Mouse (Mus musculus): ENCODE data around the gene Zfp579. TPM values are rescaled to one million over a fixed set of nuclear protein-coding genes. Genes with fewer than 3 reads are reported as not detected.

The Zfp579 gene
- polyA plus RNA-seq (2015; fragmentation: Nextera tagmentation; extraction: Ambion mirVana) = 31.3 and 40.5 TPM in 2 replicates

DNA sequence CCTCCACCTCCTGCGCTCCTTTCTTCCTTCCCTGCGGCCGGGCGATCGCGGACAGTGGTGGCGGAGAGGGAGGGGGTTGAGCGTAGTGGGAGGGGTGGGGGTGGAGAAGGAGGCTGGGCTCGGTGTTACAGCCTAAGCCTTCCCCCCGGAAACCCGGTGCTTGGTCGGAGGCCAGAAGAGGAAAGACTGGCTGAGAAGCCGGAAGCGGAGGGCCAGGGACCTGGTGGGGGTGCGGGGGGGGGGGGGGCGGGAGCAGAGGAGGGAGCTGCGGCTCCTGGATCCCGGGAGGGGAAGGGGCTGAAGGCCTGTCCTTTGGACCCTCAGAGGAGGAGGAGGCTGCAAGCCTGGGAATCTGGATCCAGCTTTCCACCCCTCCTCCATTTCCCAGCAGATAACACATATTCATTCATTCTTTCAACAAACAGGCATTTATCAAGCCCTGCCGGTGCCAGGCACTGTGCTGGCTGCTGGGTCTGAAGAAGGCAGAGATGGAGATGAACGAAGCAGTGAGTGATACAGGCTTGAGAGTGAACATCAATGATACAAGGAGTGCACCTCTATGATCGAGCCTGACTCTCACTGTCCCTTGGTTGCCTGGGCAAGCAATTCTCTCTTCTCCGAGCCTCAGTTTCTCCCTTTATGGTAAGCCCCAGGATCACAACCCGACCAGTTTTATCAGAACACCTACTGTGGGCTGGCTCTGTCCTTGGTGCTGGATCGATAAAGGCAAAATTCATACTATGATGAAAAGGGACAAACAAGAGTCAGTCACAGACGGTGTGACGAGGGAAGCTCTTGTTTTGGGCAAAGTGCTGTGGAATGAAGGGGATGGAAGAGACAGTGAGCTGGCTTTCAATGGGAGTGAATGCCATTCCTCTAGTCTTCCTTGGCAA, at the start of gene Zfp579:
Gene Zfp579, minus strand, starts transcription at position 156 of the 893 bp plus-strand sequence.
- WGBS = 7% methylated on average over 16 of the region's 26 CpGs
- Histone ChIP-seq H3K27me3 (ENCODE audit: insufficient read depth, low read length) (no peaks in the 10 kb centered on the region), H3K4me1 (ENCODE audit: insufficient read depth, low read length) (peaks cover 18% of the 10 kb centered on the region), H3K4me3 (ENCODE audit: low read length) (peak within 1 kb of the TSS; percentile 85), H3K36me3 (ENCODE audit: insufficient read depth, low read length) (peaks cover 27% of the 10 kb centered on the region), H3K4me2 (replicated peaks; ENCODE audit: low read depth, low read length) (peak within 1 kb of the TSS; percentile 86), H3K27ac (ENCODE audit: low read length) (peak within 1 kb of the TSS; percentile 72), H3K9me3 (ENCODE audit: low read length) (peaks cover 18% of the 10 kb centered on the region), H3K9ac (replicated peaks; ENCODE audit: low read length) (peak within 1 kb of the TSS; percentile 90)
- ATAC-seq (ENCODE audit: low FRiP score, low TSS enrichment) = peak; percentile 84

- Histone ChIP-seq H3K27ac (ENCODE audit: low read length) (no peak overlapping the region), H3K4me3 (ENCODE audit: low read length) (no peak overlapping the region), H3K36me3 (ENCODE audit: insufficient read depth, low read length) (peaks cover 4% of the 10 kb centered on the region), H3K9me3 (ENCODE audit: low read length) (no peaks in the 10 kb centered on the region), H3K27me3 (ENCODE audit: insufficient read depth, low read length) (no peaks in the 10 kb centered on the region), H3K4me1 (ENCODE audit: insufficient read depth, low read length) (no peaks in the 10 kb centered on the region), H3K9ac (replicated peaks; ENCODE audit: low read length) (no peak overlapping the region), H3K4me2 (replicated peaks; ENCODE audit: low read depth, low read length) (no peak overlapping the region)
- WGBS = 79% methylated on average over 2 of the region's 2 CpGs
- no peak for ATAC-seq (ENCODE audit: low FRiP score, low TSS enrichment)
Observed at GRCm38 (mm10) chr7:5044981-5045380, 49.0 kb upstream of the Zfp579 start.

- H3K27ac ChIP-seq (ENCODE audit: low read length) = peak overlapping the region; percentile 99
- H3K4me1 ChIP-seq (ENCODE audit: insufficient read depth, low read length) = peaks cover 16% of the 10 kb centered on the region; the same call in 1 of the 2 replicates
- H3K4me2 ChIP-seq (replicated peaks; ENCODE audit: low read depth, low read length) = peak overlapping the region; percentile 48
- H3K4me3 ChIP-seq (ENCODE audit: low read length) = peak overlapping the region; percentile 81
- WGBS = 27% methylated on average over 5 of the region's 5 CpGs
- ATAC-seq (ENCODE audit: low FRiP score, low TSS enrichment) = no peak
- H3K9me3 ChIP-seq (ENCODE audit: low read length) = peaks cover 6% of the 10 kb centered on the region; the same call in 1 of the 2 replicates
- H3K9ac ChIP-seq (replicated peaks; ENCODE audit: low read length) = peak overlapping the region; percentile 95
- H3K36me3 ChIP-seq (ENCODE audit: insufficient read depth, low read length) = peaks cover 30% of the 10 kb centered on the region
- H3K27me3 ChIP-seq (ENCODE audit: insufficient read depth, low read length) = no peaks in the 10 kb centered on the region
Observed at GRCm38 (mm10) chr7:5038940-5039339, 43.0 kb upstream of the Zfp579 start.

- Histone ChIP-seq H3K9ac (replicated peaks; ENCODE audit: low read length) (peak within 1 kb of the TSS; percentile 95), H3K27ac (ENCODE audit: low read length) (peak within 1 kb of the TSS; percentile 99), H3K36me3 (ENCODE audit: insufficient read depth, low read length) (peaks cover 35% of the 10 kb centered on the region), H3K4me3 (ENCODE audit: low read length) (peak within 1 kb of the TSS; percentile 81), H3K4me2 (replicated peaks; ENCODE audit: low read depth, low read length) (peak within 1 kb of the TSS; percentile 48), H3K27me3 (ENCODE audit: insufficient read depth, low read length) (no peaks in the 10 kb centered on the region), H3K4me1 (ENCODE audit: insufficient read depth, low read length) (peaks cover 16% of the 10 kb centered on the region; the same call in 1 of the 2 replicates), H3K9me3 (ENCODE audit: low read length) (peaks cover 6% of the 10 kb centered on the region; the same call in 1 of the 2 replicates)
- under 1% methylated on average over 48 of the region's 48 CpGs for WGBS
- peak; percentile 97 for ATAC-seq (ENCODE audit: low FRiP score, low TSS enrichment)
Observed at GRCm38 (mm10) chr7:5038109-5038732, 42.3 kb upstream of the Zfp579 start, which contains the start of gene Zfp784. Gene Zfp784, minus strand, starts transcription at chr7:5038446.

DNA sequence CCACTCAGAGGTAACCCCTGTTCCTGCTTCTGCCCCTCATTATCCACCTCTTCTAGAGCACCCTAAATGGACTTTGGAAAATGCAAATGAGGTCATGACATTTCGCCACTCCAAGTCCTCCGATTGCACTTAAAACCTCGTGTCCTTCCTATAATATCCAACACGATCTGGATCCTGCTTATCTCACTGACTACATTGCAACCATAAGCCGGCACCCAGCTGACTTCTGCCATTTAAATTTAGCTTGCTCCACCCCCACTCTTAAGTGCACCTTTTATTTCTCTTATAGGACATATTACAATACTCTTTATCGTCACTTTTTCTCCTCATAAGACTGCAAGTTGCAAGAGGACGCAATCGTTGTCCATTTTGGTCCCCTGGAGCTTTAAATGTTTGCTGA, 41.5 kb upstream of the Zfp579 start:
- H3K9ac ChIP-seq (replicated peaks; ENCODE audit: low read length) = no peak overlapping the region
- H3K27me3 ChIP-seq (ENCODE audit: insufficient read depth, low read length) = no peaks in the 10 kb centered on the region
- ATAC-seq (ENCODE audit: low FRiP score, low TSS enrichment) = no peak
- peaks cover 43% of the 10 kb centered on the region for H3K36me3 ChIP-seq (ENCODE audit: insufficient read depth, low read length)
- H3K4me3 ChIP-seq (ENCODE audit: low read length) = peak overlapping the region; percentile 81
- H3K9me3 ChIP-seq (ENCODE audit: low read length) = peaks cover 10% of the 10 kb centered on the region; the same call in 1 of the 2 replicates
- WGBS = 87% methylated on average over 8 of the region's 8 CpGs
- peak overlapping the region; percentile 48 for H3K4me2 ChIP-seq (replicated peaks; ENCODE audit: low read depth, low read length)
- H3K4me1 ChIP-seq (ENCODE audit: insufficient read depth, low read length) = peaks cover 16% of the 10 kb centered on the region; the same call in 1 of the 2 replicates
- H3K27ac ChIP-seq (ENCODE audit: low read length) = peak overlapping the region; percentile 99

GRCm38 (mm10) chr7:5037026-5037425, 41.1 kb upstream of the Zfp579 start:
- no peaks in the 10 kb centered on the region for H3K27me3 ChIP-seq (ENCODE audit: insufficient read depth, low read length)
- H3K4me3 ChIP-seq (ENCODE audit: low read length) = no peak overlapping the region
- H3K9ac ChIP-seq (replicated peaks; ENCODE audit: low read length) = no peak overlapping the region
- no peak for ATAC-seq (ENCODE audit: low FRiP score, low TSS enrichment)
- peaks cover 16% of the 10 kb centered on the region; the same call in 1 of the 2 replicates for H3K4me1 ChIP-seq (ENCODE audit: insufficient read depth, low read length)
- H3K9me3 ChIP-seq (ENCODE audit: low read length) = peaks cover 14% of the 10 kb centered on the region
- no peak overlapping the region for H3K27ac ChIP-seq (ENCODE audit: low read length)
- 95% methylated on average over 7 of the region's 7 CpGs for WGBS
- no peak overlapping the region for H3K4me2 ChIP-seq (replicated peaks; ENCODE audit: low read depth, low read length)
- peaks cover 47% of the 10 kb centered on the region for H3K36me3 ChIP-seq (ENCODE audit: insufficient read depth, low read length)

GRCm38 (mm10) chr7:5036136-5036535, 40.2 kb upstream of the Zfp579 start:
- no peak overlapping the region for H3K27ac ChIP-seq (ENCODE audit: low read length)
- H3K27me3 ChIP-seq (ENCODE audit: insufficient read depth, low read length) = no peaks in the 10 kb centered on the region
- peaks cover 23% of the 10 kb centered on the region for H3K9me3 ChIP-seq (ENCODE audit: low read length)
- WGBS = 94% methylated on average over 9 of the region's 9 CpGs
- no peak for ATAC-seq (ENCODE audit: low FRiP score, low TSS enrichment)
- H3K9ac ChIP-seq (replicated peaks; ENCODE audit: low read length) = no peak overlapping the region
- H3K4me1 ChIP-seq (ENCODE audit: insufficient read depth, low read length) = peaks cover 16% of the 10 kb centered on the region; the same call in 1 of the 2 replicates
- H3K4me2 ChIP-seq (replicated peaks; ENCODE audit: low read depth, low read length) = no peak overlapping the region
- peaks cover 53% of the 10 kb centered on the region for H3K36me3 ChIP-seq (ENCODE audit: insufficient read depth, low read length)
- no peak overlapping the region for H3K4me3 ChIP-seq (ENCODE audit: low read length)

- ATAC-seq (ENCODE audit: low FRiP score, low TSS enrichment) = no peak
- WGBS = 94% methylated on average over 17 of the region's 17 CpGs
- no peak overlapping the region for H3K27ac ChIP-seq (ENCODE audit: low read length)
Observed at GRCm38 (mm10) chr7:5035628-5036027, 39.7 kb upstream of the Zfp579 start.

GRCm38 (mm10) chr7:5033818-5034217, 37.9 kb upstream of the Zfp579 start, which contains the start of gene 4632433K11Rik:
Gene 4632433K11Rik, plus strand, starts transcription at chr7:5034118.
- H3K36me3 ChIP-seq (ENCODE audit: insufficient read depth, low read length) = peaks cover 75% of the 10 kb centered on the region
- no peak within 1 kb of the TSS for H3K27ac ChIP-seq (ENCODE audit: low read length)
- no peak within 1 kb of the TSS for H3K9ac ChIP-seq (replicated peaks; ENCODE audit: low read length)
- 92% methylated on average over 3 of the region's 3 CpGs for WGBS
- H3K9me3 ChIP-seq (ENCODE audit: low read length) = peaks cover 46% of the 10 kb centered on the region
- H3K4me2 ChIP-seq (replicated peaks; ENCODE audit: low read depth, low read length) = no peak within 1 kb of the TSS
- H3K27me3 ChIP-seq (ENCODE audit: insufficient read depth, low read length) = no peaks in the 10 kb centered on the region
- peaks cover 7% of the 10 kb centered on the region; the same call in 1 of the 2 replicates for H3K4me1 ChIP-seq (ENCODE audit: insufficient read depth, low read length)
- no peak for ATAC-seq (ENCODE audit: low FRiP score, low TSS enrichment)
- H3K4me3 ChIP-seq (ENCODE audit: low read length) = no peak within 1 kb of the TSS

More at GRCm38 (mm10) chr7:5035628-5036027, 39.7 kb upstream of the Zfp579 start:
- Histone ChIP-seq H3K9ac (replicated peaks; ENCODE audit: low read length) (no peak overlapping the region), H3K4me1 (ENCODE audit: insufficient read depth, low read length) (peaks cover 16% of the 10 kb centered on the region; the same call in 1 of the 2 replicates), H3K36me3 (ENCODE audit: insufficient read depth, low read length) (peaks cover 57% of the 10 kb centered on the region), H3K9me3 (ENCODE audit: low read length) (peaks cover 28% of the 10 kb centered on the region), H3K4me2 (replicated peaks; ENCODE audit: low read depth, low read length) (no peak overlapping the region), H3K4me3 (ENCODE audit: low read length) (no peak overlapping the region), H3K27me3 (ENCODE audit: insufficient read depth, low read length) (no peaks in the 10 kb centered on the region)
